14 mouse cellular contexts compared by ENCODE assay signal in the genomic region with DNA sequence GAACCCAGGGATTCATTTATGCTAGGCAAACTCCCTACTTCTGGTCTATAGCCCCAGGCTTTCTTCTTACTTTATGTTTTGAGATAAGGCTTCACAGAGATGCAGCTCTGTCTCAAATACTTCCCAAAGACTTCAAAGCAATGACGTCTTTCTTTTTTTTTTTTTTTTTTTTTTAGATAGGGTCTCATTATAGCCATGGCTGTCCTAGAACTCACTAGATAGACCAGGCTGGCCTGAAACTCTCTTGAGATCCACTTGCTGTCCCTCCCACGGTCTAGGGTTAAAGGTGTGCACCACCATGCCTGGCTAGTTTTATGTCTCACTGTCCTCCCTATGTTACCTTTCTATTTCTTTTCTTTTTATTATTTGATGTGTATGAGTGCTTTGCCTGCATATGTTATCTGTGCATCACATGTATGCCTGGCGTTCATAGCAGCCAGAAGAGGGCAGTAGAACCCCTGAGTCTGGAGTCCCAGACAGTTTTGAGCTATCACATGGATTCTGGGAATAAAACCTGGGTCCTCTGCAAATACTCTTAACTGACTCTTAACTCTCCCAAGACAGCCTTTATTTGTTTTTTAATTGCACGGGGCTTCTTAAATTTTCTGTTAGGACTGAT. TPM values are rescaled to one million over a fixed set of nuclear protein-coding genes. Genes with fewer than 3 reads are reported as not detected.
DNase-seq lines count a peak whose midpoint lies in the region; TF ChIP-seq lines count a peak whose summit lies in the region.
"Had no signal": no experiment of that assay in that cellular context is flagged by ENCODE, and none has a peak within 500 bp of the region (broad histone marks: within the 10 kb centered on the region; RNA-seq: fewer than 3 reads in every experiment).

No protein-coding gene starts in this region.

- peak; percentile 5 for DNase-seq in adrenal gland, postnatal 14 days
- no peak for DNase-seq in adrenal gland, postnatal 10 days
- peak; percentile 8 for DNase-seq in kidney, adult 9 months
- no peak for DNase-seq in kidney, postnatal 25 days
- DNase-seq in thymus, adult 2 months: peak; percentile 9
- no peak for DNase-seq in thymus, postnatal 25 days
- DNase-seq in splenic B cell, adult 2 months (ENCODE audit: low read depth, low spot score): peak; percentile 28
- DNase-seq in spleen, postnatal 36 days (ENCODE audit: low spot score in 2 of 2): no peak
- DNase-seq: B cell, adult 2 months; heart, postnatal 14 days; right cerebral cortex, postnatal 25 days had no signal

- WGBS in thymus, adult 2 months: 85% methylated on average over 4 of the region's 4 CpGs

- H3K27ac ChIP-seq in thymus, adult 2 months (ENCODE audit: control insufficient read depth, insufficient read depth, low read length): no peak overlapping the region
- H3K27ac ChIP-seq: liver, embryonic 15.5 days; midbrain, embryonic 13.5 days; neural tube, embryonic 15.5 days had no signal

- no peaks in the 10 kb centered on the region for H3K36me3 ChIP-seq in thymus, adult 2 months (ENCODE audit: control insufficient read depth, insufficient read depth, low read length)
- no peaks in the 10 kb centered on the region for H3K36me3 ChIP-seq in splenic B cell, adult 2 months (ENCODE audit: control insufficient read depth, insufficient read depth, low read length, poor library complexity, severe bottlenecking)
- H3K36me3 ChIP-seq: liver, embryonic 15.5 days; midbrain, embryonic 13.5 days; neural tube, embryonic 15.5 days had no signal

- no peak overlapping the region for H3K4me3 ChIP-seq in thymus, adult 2 months (ENCODE audit: control insufficient read depth, insufficient read depth, low read length)
- H3K4me3 ChIP-seq: liver, embryonic 15.5 days; midbrain, embryonic 13.5 days; neural tube, embryonic 15.5 days had no signal

- no peak for TF ChIP-seq CTCF in thymus, adult 2 months (IDR thresholded peaks at IDR 0.05; ENCODE audit: borderline replicate concordance, control insufficient read depth, extremely low read depth, insufficient read depth, low read length, poor library complexity)

- no peak for TF ChIP-seq POLR2A in thymus, adult 2 months (IDR thresholded peaks at IDR 0.05; ENCODE audit: control insufficient read depth, extremely low read depth, insufficient read depth, low read length, poor library complexity)

- H3K4me1 ChIP-seq in thymus, adult 2 months (replicated peaks; ENCODE audit: control insufficient read depth, insufficient read depth, low read length): peaks cover 21% of the 10 kb centered on the region
- H3K4me1 ChIP-seq: liver, embryonic 15.5 days had no signal

- H3K27me3 ChIP-seq in thymus, adult 2 months (ENCODE audit: control insufficient read depth, insufficient read depth, low read length): no peaks in the 10 kb centered on the region
- no peaks in the 10 kb centered on the region for H3K27me3 ChIP-seq in splenic B cell, adult 2 months (ENCODE audit: control insufficient read depth, insufficient read depth, low read length, poor library complexity, severe bottlenecking)
- H3K27me3 ChIP-seq: liver, embryonic 15.5 days; midbrain, embryonic 13.5 days; neural tube, embryonic 15.5 days had no signal

RNA-seq across cellular contexts. Expression of a gene that starts 37.9 kb away (rescaled TPM):
- total RNA-seq in adrenal gland, postnatal 14 days (2021): 41.5 and 52.1 TPM in 2 replicates
- total RNA-seq in adrenal gland, postnatal 10 days (2021): 10 to 100 TPM; 35.7 to 37.8 TPM
- polyA plus RNA-seq in thymus, adult 2 months (2012; rRNA removed): 7.2 and 9.1 TPM in 2 replicates

Comparison
In these comparisons a context has a peak if more than half of its experiments do, and no peak if none do; other contexts are left out.
1. DNase-seq: peak in adrenal gland, postnatal 14 days (single experiment), kidney, adult 9 months (single experiment), thymus, adult 2 months (single experiment) and splenic B cell, adult 2 months (single experiment); none in adrenal gland, postnatal 10 days (single experiment), kidney, postnatal 25 days (0 of 2), thymus, postnatal 25 days (single experiment) and spleen, postnatal 36 days (0 of 2).